Mouse (Mus musculus): ENCODE results near the gene Wdr37.

GRCm38 (mm10) chr13:8770616-8771015 is 101.1 kb downstream of the Wdr37 start:
- TF ChIP-seq CTCF (IDR thresholded peaks at IDR 0.05; ENCODE audit: control insufficient read depth, insufficient read depth, insufficient read length) (no peak), USF1 (IDR thresholded peaks at IDR 0.05; ENCODE audit: low read depth) (no peak)

Measured in C2C12 (cell line).